Mouse (Mus musculus) kidney, embryonic 15.5 days (tissue): ENCODE measurements at regions not wholly inside any gene's neighbourhood (a gene's known extent, or its start where the extent isn't known, plus 50 kb on each side); places are given as distances from the start of the nearest gene placed in this dataset.

ENCODE experiments used
- ATAC-seq: fragments of 200-750 bp; cut with Nextera tagmentation; replicated peaks from 2 replicates; pipeline ENCODE4 v1.8.0; 2017; ENCODE audit warnings: moderate TSS enrichment; ENCODE audit not compliant: low FRiP score
- H3K27ac ChIP-seq: fragments of 300-500 bp; sonication (generic); 2 replicates; pipeline ENCODE4 v1.5.1; 2015; ENCODE audit warnings: mild to moderate bottlenecking, inconsistent platforms
- H3K27me3 ChIP-seq: fragments of 300-500 bp; sonication (generic); 2 replicates; pipeline ENCODE4 v1.6.1; 2015; ENCODE audit warnings: inconsistent platforms
- H3K36me3 ChIP-seq: fragments of 300-500 bp; sonication (generic); 2 replicates; pipeline ENCODE4 v1.6.1; 2015; ENCODE audit warnings: inconsistent platforms
- H3K4me1 ChIP-seq: fragments of 300-500 bp; sonication (generic); 2 replicates; pipeline ENCODE4 v1.6.1; 2015; ENCODE audit warnings: inconsistent platforms
- H3K4me2 ChIP-seq: fragments of 300-500 bp; sonication (generic); 2 replicates; pipeline ENCODE4 v1.6.1; 2015; ENCODE audit warnings: moderate library complexity, mild to moderate bottlenecking, inconsistent platforms
- H3K4me3 ChIP-seq: fragments of 300-500 bp; sonication (generic); replicated peaks from 2 replicates; pipeline ENCODE4 v1.5.1; 2015; ENCODE audit warnings: mild to moderate bottlenecking, inconsistent platforms
- H3K9ac ChIP-seq: fragments of 300-500 bp; sonication (generic); 2 replicates; pipeline ENCODE4 v1.6.1; 2015; ENCODE audit warnings: mild to moderate bottlenecking, inconsistent platforms
- H3K9me3 ChIP-seq: fragments of 300-500 bp; sonication (generic); replicated peaks from 2 replicates; pipeline ENCODE4 v1.6.1; 2016; ENCODE audit warnings: inconsistent platforms
- WGBS: fragments of 180-500 bp; shearing (Covaris S2); methylation state at CpG from one replicate; pipeline ENCODE4 v1.1.7; 2015; ENCODE audit warnings: mixed read lengths; 5-methylcytosine and 5-hydroxymethylcytosine counted together

GRCm38 (mm10) chr16:78247189-78247588 lies 54.1 kb upstream of the Cxadr start:
- no peaks in the 10 kb centered on the region for H3K27me3 ChIP-seq
- ATAC-seq = no peak
- no peak overlapping the region for H3K27ac ChIP-seq
- H3K4me2 ChIP-seq = no peak overlapping the region
- H3K36me3 ChIP-seq = no peaks in the 10 kb centered on the region
- H3K4me3 ChIP-seq = no peak overlapping the region
- no peak overlapping the region for H3K9ac ChIP-seq
- 77% methylated on average over 3 of the region's 3 CpGs for WGBS
- peaks cover 5% of the 10 kb centered on the region; the same call in 1 of the 2 replicates for H3K4me1 ChIP-seq
- no peaks in the 10 kb centered on the region for H3K9me3 ChIP-seq

- Histone ChIP-seq H3K9ac (no peak overlapping the region), H3K36me3 (no peaks in the 10 kb centered on the region), H3K27ac (no peak overlapping the region), H3K27me3 (no peaks in the 10 kb centered on the region), H3K4me2 (no peak overlapping the region), H3K4me3 (no peak overlapping the region), H3K9me3 (no peaks in the 10 kb centered on the region), H3K4me1 (peaks cover 11% of the 10 kb centered on the region)
- ATAC-seq = no peak
- WGBS = 37% methylated on average over 3 of the region's 3 CpGs
Measured at GRCm38 (mm10) chr16:78242678-78243077, 58.6 kb upstream of the Cxadr start.

- ATAC-seq = no peak
- WGBS = 79% methylated on average over 4 of the region's 4 CpGs
- H3K4me3 ChIP-seq = no peak overlapping the region
- peaks cover 22% of the 10 kb centered on the region for H3K4me1 ChIP-seq
- no peaks in the 10 kb centered on the region for H3K36me3 ChIP-seq
- no peaks in the 10 kb centered on the region for H3K9me3 ChIP-seq
- no peak overlapping the region for H3K4me2 ChIP-seq
- H3K27ac ChIP-seq = no peak overlapping the region
- H3K27me3 ChIP-seq = peaks cover 13% of the 10 kb centered on the region
- H3K9ac ChIP-seq = no peak overlapping the region
Measured at GRCm38 (mm10) chr16:78240152-78240551, 61.1 kb upstream of the Cxadr start.

DNA sequence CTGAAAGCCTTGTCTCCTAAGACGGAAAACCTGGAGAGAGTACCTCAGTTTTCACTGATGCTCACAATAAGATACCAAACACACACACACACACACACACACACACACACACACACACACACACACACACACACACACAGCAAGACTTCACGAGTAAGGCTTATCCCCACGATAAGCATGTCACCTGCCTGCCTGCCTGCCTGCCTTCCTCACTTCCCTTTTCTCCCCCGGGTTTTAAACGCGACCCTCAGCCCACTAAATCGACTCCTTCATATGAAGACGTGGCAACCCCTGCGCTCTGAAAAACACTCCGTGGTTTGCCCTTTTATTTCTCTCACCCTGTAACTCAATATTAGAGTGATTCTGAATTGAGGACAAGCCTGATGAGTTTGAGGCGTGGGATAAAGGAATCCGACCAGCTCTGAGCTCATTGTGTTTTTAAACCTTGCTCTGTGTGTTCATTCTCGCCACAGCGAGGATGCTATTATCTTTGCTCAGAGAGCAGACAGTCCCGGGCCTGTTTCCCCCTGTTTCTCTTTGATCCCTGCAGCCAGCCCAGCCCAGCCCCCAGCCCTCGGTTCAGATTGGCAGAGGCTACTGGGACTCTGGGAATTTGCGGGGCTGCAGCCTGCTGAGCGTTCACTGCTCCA lies 63.1 kb upstream of the Cxadr start:
- H3K9ac ChIP-seq = 0 out of 2 replicates have a peak overlapping the region, but pooled peaks have one; percentile 6
- under 1% methylated on average over 18 of the region's 18 CpGs for WGBS

GRCm38 (mm10) chr16:78237641-78238051 lies 63.6 kb upstream of the Cxadr start:
- peak; percentile 48 for ATAC-seq
- Histone ChIP-seq H3K9ac (peak overlapping the region; percentile 33; the same call in 1 of the 2 replicates), H3K4me3 (peak overlapping the region; percentile 44), H3K4me1 (peaks cover 20% of the 10 kb centered on the region), H3K4me2 (peak overlapping the region; percentile 90), H3K9me3 (no peaks in the 10 kb centered on the region), H3K36me3 (no peaks in the 10 kb centered on the region), H3K27ac (no peak overlapping the region), H3K27me3 (peaks cover 13% of the 10 kb centered on the region)
- under 1% methylated on average over 12 of the region's 15 CpGs for WGBS

More for the DNA sequence above, 63.1 kb upstream of the Cxadr start:
- ATAC-seq = peak; percentile 61; the same call in 1 of the 2 replicates
- H3K4me1 ChIP-seq = peaks cover 22% of the 10 kb centered on the region
- no peaks in the 10 kb centered on the region for H3K36me3 ChIP-seq
- no peaks in the 10 kb centered on the region for H3K9me3 ChIP-seq
- peak overlapping the region; percentile 44 for H3K4me3 ChIP-seq
- peaks cover 13% of the 10 kb centered on the region for H3K27me3 ChIP-seq
- H3K4me2 ChIP-seq = peak overlapping the region; percentile 90
- no peak overlapping the region for H3K27ac ChIP-seq

DNA sequence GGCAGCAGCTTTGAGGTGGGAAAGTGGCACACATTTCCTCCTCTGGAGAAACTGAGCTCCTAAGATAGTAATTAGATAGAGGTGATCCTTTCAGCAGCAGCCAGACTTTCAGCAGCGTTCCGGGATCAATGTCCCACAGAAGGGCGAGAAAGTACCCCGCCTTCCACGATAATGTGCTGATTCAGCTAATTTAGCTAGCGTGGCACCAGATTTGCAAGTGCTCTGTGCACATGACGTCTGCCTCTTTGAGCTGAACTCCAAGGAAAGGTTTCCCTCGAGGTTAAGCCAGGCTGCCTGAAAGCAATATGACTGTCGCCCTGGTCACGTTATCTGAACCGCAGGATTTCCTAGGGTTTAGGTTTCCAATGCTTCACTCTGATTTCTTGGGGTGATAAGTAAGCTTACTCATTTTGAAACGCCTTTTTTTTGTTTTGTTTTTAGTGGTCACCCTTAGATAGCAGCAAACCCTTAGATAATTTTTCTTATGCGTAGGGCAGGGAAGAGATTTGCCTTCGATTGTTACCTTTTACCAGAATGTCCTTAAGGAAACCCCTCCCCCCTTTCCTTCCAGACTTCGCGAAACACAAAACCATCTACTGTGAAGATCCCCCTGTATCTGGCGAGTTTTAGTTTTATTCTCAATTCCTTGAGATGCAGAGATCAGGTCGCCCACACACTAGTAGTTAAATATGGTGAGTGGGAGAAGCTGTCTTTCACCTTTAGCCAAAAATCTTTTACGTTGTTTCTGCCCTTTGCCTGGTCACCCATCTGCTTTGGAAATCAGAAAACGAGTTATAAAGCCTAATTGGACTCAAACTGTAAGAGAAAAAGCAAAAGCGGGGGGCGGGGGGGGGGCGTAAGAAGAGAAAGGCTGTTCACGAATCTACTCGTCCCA lies 64.3 kb upstream of the Cxadr start:
- peak; percentile 29 for ATAC-seq
- H3K9ac ChIP-seq = peak overlapping the region; percentile 33
- WGBS = 5% methylated on average over 25 of the region's 25 CpGs

GRCm38 (mm10) chr16:78232205-78232604 lies 69.1 kb upstream of the Cxadr start:
- no peak overlapping the region for H3K27ac ChIP-seq
- WGBS = 84% methylated on average over 2 of the region's 2 CpGs
- 0 out of 2 replicates have a peak, but pooled peaks cover 4% of the 10 kb centered on the region for H3K9me3 ChIP-seq
- H3K36me3 ChIP-seq = no peaks in the 10 kb centered on the region
- H3K4me2 ChIP-seq = no peak overlapping the region
- no peak for ATAC-seq
- H3K4me3 ChIP-seq = no peak overlapping the region
- H3K9ac ChIP-seq = no peak overlapping the region
- peaks cover 8% of the 10 kb centered on the region for H3K4me1 ChIP-seq
- H3K27me3 ChIP-seq = peaks cover 13% of the 10 kb centered on the region

More for the DNA sequence above, 64.3 kb upstream of the Cxadr start:
- Histone ChIP-seq H3K27ac (no peak overlapping the region), H3K4me3 (peak overlapping the region; percentile 44), H3K27me3 (peaks cover 13% of the 10 kb centered on the region), H3K4me1 (peaks cover 20% of the 10 kb centered on the region), H3K4me2 (peak overlapping the region; percentile 90), H3K9me3 (no peaks in the 10 kb centered on the region), H3K36me3 (no peaks in the 10 kb centered on the region)

- Histone ChIP-seq H3K9me3 (0 out of 2 replicates have a peak, but pooled peaks cover 4% of the 10 kb centered on the region), H3K27me3 (no peaks in the 10 kb centered on the region), H3K4me1 (no peaks in the 10 kb centered on the region), H3K36me3 (no peaks in the 10 kb centered on the region), H3K27ac (no peak overlapping the region), H3K9ac (no peak overlapping the region), H3K4me3 (no peak overlapping the region), H3K4me2 (no peak overlapping the region)
- no peak for ATAC-seq
- WGBS = 87% methylated on average over 4 of the region's 4 CpGs
Measured at GRCm38 (mm10) chr16:78229013-78229412, 72.3 kb upstream of the Cxadr start.

DNA sequence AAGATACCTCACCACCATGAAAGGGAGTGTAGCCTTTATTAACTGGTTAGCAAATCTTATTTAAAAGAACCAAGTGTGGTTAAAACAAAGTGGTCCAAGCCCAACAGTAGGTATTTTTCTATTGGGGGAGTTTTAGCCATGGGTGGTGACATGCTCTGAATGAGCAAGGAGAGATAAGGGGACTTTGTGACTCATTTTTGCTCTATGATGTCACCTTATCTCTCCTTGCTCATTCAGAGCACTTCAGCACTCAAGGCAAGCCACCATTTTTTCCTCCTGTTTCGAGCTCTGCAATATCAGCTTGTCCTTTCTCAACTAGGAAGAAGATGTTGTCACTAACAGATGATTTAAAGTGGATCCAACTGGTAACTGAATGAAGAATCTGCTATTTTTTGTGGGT lies 78.9 kb upstream of the Cxadr start:
- no peak overlapping the region for H3K4me2 ChIP-seq
- no peaks in the 10 kb centered on the region for H3K9me3 ChIP-seq
- 0 out of 2 replicates have a peak, but pooled peaks cover 3% of the 10 kb centered on the region for H3K4me1 ChIP-seq
- H3K4me3 ChIP-seq = no peak overlapping the region
- H3K36me3 ChIP-seq = no peaks in the 10 kb centered on the region
- no peak overlapping the region for H3K27ac ChIP-seq
- ATAC-seq = no peak
- no peaks in the 10 kb centered on the region for H3K27me3 ChIP-seq
- H3K9ac ChIP-seq = no peak overlapping the region
- 65% methylated on average over 1 of the region's 1 CpGs for WGBS

- H3K27me3 ChIP-seq = no peaks in the 10 kb centered on the region
- no peak overlapping the region for H3K4me3 ChIP-seq
- H3K9ac ChIP-seq = no peak overlapping the region
- 88% methylated on average over 1 of the region's 1 CpGs for WGBS
- H3K4me1 ChIP-seq = 0 out of 2 replicates have a peak, but pooled peaks cover 6% of the 10 kb centered on the region
- no peaks in the 10 kb centered on the region for H3K9me3 ChIP-seq
- no peaks in the 10 kb centered on the region for H3K36me3 ChIP-seq
- no peak for ATAC-seq
- no peak overlapping the region for H3K4me2 ChIP-seq
- no peak overlapping the region for H3K27ac ChIP-seq
Measured at GRCm38 (mm10) chr16:78221781-78222180, 79.5 kb upstream of the Cxadr start.

DNA sequence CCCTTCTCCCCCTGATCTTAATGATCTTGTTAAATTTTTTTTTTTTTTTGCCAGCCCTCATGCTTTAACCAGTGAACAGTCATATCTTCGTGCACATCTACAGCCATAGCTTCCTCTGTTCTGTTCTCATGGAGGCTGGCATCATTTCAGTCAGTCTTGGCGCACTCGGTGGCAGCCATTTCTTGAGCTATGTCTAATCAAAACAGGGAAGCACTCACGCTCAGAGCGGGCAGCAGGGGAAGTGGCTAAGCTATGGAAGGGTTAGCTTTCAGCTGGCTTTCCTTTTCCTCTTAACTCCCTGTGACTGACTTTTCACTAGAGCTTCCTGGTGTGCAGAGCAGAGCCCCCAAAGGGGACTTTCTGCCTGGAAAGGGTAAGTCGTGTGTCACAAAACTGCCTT lies 83.7 kb upstream of the Cxadr start:
- 0 out of 2 replicates have a peak, but pooled peaks cover 6% of the 10 kb centered on the region for H3K4me1 ChIP-seq
- no peak overlapping the region for H3K27ac ChIP-seq
- no peaks in the 10 kb centered on the region for H3K27me3 ChIP-seq
- no peaks in the 10 kb centered on the region for H3K36me3 ChIP-seq
- WGBS = 48% methylated on average over 6 of the region's 6 CpGs
- no peak for ATAC-seq
- H3K4me2 ChIP-seq = 0 out of 2 replicates have a peak overlapping the region, but pooled peaks have one; percentile 3
- no peak overlapping the region for H3K4me3 ChIP-seq
- no peaks in the 10 kb centered on the region for H3K9me3 ChIP-seq
- no peak overlapping the region for H3K9ac ChIP-seq
